Mouse (Mus musculus) ES-Bruce4 (cell line): ENCODE measurements at regions not wholly inside any gene's neighbourhood (a gene's known extent, or its start where the extent isn't known, plus 50 kb on each side); places are given as distances from the start of the nearest gene placed in this dataset.

Source experiments
- CTCF ChIP-seq: IDR thresholded peaks from one replicate; pipeline ENCODE4 v1.8.1; 2011; ENCODE audit warnings: low read depth, low read length
- EP300 ChIP-seq: IDR thresholded peaks from 2 replicates; pipeline ENCODE4 v1.6.1; 2011; ENCODE audit warnings: low read depth, low read length; ENCODE audit not compliant: insufficient read depth
- POLR2A ChIP-seq: IDR thresholded peaks from one replicate; pipeline ENCODE4 v1.8.1; 2011; ENCODE audit warnings: low read length; ENCODE audit not compliant: insufficient read depth

DNA sequence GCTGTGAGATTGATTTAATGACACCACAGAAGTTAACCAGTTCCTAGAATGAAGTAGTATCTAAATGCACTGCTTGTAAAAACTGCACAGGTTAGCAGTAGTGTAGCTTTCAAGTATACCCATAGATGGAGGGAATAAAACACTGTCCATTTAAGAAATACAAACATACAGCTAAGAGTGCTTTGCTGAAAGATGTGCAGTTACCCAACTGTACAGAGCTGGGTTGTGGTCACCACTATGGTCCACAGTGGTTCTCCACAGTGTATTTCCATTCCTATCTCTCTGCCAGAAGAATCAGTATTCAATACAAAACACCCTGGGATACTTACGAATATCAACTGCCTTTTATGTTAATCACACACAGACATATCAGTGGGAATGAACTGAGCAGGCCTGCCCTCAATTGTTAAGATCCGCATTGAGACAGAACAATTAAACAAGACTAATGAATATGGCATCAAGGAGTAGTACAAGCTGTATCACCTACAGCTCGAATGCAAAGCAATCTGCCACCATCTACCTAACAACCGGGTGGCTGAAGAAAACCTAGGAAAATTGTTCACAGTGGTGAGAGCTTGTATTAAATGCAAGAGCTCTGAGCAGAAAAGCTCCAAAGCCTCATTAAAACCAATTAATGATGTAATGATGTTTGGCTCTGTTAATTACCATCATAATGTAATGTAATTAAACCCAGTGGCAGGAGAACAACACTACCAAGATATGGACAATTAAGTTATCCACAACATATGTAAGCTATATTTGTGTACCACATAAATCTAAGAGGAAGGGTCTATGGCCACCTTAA lies 165.6 kb downstream of the Ptger3 start:
- TF ChIP-seq CTCF (no peak), POLR2A (no peak), EP300 (no peak)
